Mouse (Mus musculus): ENCODE measurements around the gene Glyatl3.

- no peak for TF ChIP-seq CTCF (IDR thresholded peaks at IDR 0.05)
- no peak for TF ChIP-seq POLR2A (IDR thresholded peaks at IDR 0.05; ENCODE audit: insufficient read depth, low read depth, low read length)
Measured at GRCm38 (mm10) chr17:40903345-40903744, 10.8 kb downstream of the Glyatl3 start.
